Mouse (Mus musculus): Measurements from ENCODE around the gene Nipbl.
"Not testable (repeated sequence)": the region's sequence is repeated elsewhere in the genome, so short reads cannot be mapped to it uniquely, and the experiment has no call there.

Nipbl gene

DNA sequence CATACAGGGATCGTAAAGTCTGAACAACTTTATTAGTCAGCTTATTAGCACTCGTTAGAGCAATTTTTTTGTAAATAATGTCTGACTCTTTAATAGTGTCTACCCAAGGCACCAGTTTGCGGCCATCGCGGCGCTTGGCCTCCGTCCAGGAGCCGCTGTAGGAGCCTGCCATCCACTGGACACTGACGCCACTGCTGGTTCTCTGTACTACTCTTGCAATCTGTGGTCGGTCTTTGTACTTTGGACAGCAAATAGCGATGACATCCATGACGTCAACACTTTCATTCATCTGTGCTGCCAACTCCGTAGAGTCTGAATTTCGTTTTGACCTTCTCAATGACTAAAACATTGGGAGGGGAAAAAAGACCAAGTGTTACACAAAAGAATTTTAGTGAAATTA lies 153.0 kb downstream of the Nipbl start:
- no peak for DNase-seq (ENCODE audit: low read depth)

DNA sequence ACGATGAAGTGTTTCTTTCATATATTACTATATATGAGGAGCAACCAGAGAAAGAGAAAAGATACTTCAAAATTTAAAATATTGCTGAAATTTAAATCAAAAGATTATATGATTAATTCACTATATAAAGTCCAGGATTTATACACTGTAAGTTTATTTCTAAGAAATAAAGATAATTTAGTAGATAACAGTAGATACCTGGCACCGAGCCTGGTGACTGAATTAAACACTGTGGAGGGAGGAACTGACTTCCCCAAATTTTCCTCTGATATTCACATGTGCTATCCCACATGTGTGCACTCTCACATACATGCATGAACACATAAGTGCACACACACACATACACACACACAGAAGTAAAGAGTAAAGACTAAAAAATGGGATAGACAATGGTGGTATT lies 162.1 kb downstream of the Nipbl start:
- DNase-seq (ENCODE audit: low read depth): no peak

DNA sequence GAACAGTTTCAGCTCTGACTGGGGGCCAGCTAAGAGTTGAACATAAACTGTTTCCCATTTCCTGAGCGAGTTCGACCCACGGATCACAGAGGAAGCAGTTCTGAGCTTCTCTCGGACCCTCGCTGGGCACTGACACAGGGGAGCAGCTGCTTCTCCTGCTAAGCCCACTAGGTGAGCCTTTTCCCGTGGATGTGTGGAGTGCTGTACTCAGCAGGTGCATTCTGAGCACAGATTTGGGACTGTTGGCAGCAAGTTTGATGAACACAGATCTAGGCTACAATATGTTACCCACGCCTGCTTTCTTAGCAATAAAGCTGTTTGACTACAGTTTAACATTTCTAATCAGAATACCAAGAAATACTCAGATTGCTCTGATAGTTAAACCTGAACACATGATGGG lies 162.6 kb downstream of the Nipbl start:
- no peak for DNase-seq (ENCODE audit: low read depth)

DNA sequence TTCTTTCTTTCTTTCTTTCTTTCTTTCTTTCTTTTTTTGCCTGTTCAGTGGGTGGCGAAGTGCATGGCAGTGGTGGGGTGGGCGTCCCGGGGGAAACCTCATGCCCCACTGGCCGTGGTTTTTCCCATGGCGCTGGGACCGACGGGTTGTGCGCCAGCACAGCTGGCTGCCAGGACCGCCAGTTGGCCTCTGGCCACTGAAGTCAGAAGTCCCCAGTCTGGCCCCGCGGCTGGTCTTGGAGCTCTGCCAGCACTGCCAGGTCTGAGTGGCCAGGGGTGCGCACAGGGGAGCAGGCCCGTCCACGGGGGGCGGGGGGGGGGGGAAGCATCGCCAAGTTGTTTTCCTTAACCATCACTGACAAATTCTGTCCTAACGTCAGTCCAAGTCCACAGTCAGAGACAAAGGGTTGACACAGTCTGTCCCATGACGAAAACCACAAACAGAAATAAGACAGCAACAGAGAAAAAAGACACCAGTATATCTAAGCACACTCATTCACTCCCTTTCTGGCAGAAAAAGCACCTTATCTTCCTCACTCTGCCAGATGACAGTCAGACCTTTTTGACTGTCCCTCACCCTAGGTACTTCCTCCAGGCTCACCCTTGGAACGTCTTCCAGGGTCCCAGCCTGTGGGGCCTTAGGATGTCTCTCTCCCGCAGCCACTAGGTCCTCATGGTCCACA lies 164.2 kb downstream of the Nipbl start:
- no peak for DNase-seq (ENCODE audit: low read depth)

DNA sequence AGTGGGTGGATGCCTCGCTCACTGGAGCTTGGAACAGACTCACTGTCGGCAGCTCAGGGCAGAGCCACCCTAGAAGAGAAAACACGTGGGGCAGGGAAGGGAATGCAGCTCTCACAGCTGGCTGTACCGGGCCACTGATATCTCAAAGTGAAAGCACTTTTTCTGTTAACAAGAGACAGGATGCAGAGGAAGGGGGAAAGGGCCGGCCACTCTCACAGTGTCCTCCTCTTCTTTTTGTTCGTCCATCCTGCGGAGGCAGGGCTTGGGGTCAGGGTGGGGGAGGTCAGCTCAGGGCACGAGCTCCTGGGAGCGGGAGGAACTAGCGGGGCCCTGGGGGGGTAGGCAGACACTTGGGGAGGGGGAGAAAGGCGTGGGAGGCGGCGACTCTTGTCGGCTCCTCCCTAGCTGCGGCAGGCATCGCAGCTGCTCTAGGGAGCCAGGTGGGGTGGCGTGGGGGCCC lies 164.9 kb downstream of the Nipbl start:
- no peak for DNase-seq (ENCODE audit: low read depth)

DNA sequence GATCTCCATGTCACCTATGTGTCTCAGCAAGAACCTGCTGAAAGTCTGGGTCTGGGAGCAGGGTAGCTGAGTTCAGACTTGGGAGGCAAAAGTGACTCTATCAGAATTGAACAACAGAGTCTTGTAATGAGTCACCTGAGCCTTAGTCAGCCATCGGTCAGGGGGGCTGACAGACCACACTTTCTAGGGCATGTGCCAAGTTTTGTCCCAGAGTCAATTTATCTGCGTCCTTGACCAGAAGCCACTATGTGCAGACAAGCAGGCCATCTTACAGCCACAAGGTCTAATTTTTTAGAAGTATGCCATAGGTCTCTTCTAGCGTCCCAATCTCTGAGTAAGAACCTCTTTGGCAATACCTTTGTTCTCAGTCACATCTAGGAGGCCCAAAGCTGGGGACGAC lies 166.3 kb downstream of the Nipbl start:
- not testable (repeated sequence) for DNase-seq (ENCODE audit: low read depth)

DNA sequence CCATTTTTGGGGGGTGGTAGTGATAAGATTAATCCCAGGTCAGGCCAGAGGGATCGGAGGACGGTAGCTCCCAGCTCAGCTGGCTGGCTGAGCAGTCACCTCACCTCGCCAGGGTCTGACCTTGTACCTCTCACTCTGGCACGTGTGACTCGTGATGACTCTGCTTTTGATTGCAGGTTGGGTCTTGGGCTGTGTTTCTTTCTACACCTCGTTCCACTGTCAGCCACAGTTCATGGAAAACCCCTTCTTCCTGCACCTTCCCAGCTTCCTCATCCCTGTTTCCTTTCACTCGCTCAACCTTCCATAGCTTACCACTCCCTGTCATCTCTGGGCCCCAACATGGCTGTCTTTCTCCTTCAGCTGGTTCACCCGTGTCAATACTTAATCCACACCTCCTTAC lies 172.3 kb downstream of the Nipbl start:
- DNase-seq (ENCODE audit: low read depth): no peak

DNA sequence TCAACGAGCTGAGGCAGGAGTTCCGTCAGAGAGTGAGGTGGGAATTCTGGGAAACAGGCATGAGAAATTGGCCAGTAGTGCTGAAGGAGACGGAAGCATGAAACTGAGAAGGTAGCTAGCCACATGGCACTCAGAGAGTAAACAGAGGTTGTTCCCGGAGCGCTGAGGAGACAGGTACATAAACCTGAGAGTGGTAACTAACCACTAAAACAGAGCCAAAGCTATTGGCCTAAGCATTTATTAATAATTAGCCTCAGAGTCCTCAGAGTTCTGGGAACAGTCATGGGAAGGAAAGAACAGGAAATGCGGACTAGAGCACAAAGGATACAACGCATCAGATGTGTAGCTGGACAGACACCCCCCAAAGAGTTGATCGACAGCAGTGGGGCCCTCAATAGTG lies 176.0 kb downstream of the Nipbl start:
- no peak for DNase-seq (ENCODE audit: low read depth)

DNA sequence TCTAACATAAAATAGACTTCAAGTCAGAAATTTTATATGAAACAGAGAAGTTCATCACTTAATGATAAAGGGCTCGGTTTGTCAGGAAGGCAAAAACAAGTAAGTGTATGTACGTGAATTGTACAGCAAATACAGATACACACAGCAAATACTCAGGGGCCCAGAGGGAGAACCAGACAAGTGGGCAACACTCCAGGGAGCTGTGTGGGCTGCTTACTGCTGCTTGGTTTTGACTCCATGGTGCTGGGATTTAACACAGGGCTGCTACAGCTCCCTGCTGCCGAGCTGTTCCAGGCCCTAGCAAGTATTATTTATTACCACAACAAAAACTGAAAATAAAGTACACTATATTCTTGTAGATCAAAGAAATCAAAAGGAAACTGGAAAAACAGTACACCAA lies 177.1 kb downstream of the Nipbl start:
- no peak for DNase-seq (ENCODE audit: low read depth)

DNA sequence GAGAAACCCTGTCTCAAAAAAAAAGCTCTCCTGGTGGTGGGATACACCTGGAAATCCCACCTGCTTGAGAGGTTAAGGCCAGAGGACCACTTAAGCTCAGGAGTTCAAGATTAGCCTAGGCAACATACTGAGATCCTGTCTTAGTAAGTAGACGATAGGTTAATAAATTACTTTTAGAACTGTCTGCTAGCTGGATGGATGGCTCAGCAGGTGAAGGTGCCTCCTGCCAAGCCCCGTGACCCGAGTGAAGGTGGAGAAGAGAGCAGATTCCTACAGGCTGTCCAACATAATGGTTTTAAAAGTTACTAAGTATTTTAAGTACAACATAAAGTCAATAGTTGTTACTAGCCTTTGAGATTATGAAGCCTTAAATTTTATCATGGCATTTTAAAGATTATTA lies 178.3 kb downstream of the Nipbl start:
- DNase-seq (ENCODE audit: low read depth): no peak

Measured in c-Kit-positive CD71-positive TER-119-negative erythroid progenitor cells, embryonic 14.5 days (primary cell).